Mouse (Mus musculus) heart, postnatal 25 days (tissue): ENCODE results near the gene Naa10. TPM values are rescaled to one million over a fixed set of nuclear protein-coding genes. Genes with fewer than 3 reads are reported as not detected.

ENCODE experiments used
- DNase-seq: peaks from one replicate; pipeline ENCODE4 v3.0.0; 2022; ENCODE audit warnings: low spot score
- intact Hi-C: fragments of 180-260 bp; cut with DNase I; formaldehyde crosslinking; loops from one replicate; pipeline ENCODE4 v1.15.1; 2025
- total RNA-seq, 2 experiments: library from RNA; stranded (reverse); gene quantifications; 2 replicates each; pipeline ENCODE4 v1.2.3; 2021

Naa10 gene
- total RNA-seq, 2 experiments from 2014 or later, result 61.5 to 69.3 TPM

- DNase-seq, result no peak
- intact Hi-C loops, result no loop called here
Observed at GRCm38 (mm10) chrX:73921285-73921822, 390 bp downstream of the Naa10 start.

GRCm38 (mm10) chrX:73918631-73919030, 3.1 kb downstream of the Naa10 start:
- no peak for DNase-seq
- intact Hi-C loops, result no loop called here

- no peak for DNase-seq
- intact Hi-C loops, result no loop called here
Observed at GRCm38 (mm10) chrX:73916945-73917344, 4.8 kb downstream of the Naa10 start.

GRCm38 (mm10) chrX:73914827-73915703, 6.7 kb downstream of the Naa10 start:
- DNase-seq, result peak; percentile 80
- intact Hi-C loops, result no loop called here

GRCm38 (mm10) chrX:73911588-73911987, 10.2 kb downstream of the Naa10 start:
- intact Hi-C loops, result no loop called here
- no peak for DNase-seq

GRCm38 (mm10) chrX:73911156-73911555, 10.6 kb downstream of the Naa10 start:
- no peak for DNase-seq
- intact Hi-C loops, result no loop called here

GRCm38 (mm10) chrX:73910451-73910850, 11.3 kb downstream of the Naa10 start:
- intact Hi-C loops, result no loop called here
- no peak for DNase-seq

GRCm38 (mm10) chrX:73910049-73910448, 11.7 kb downstream of the Naa10 start:
- DNase-seq, result no peak
- intact Hi-C loops, result no loop called here

- intact Hi-C loops, result loop anchor here (5.0 kb wide), 1 partner anchor 101 kb away; no protein-coding TSS in a partner anchor
- DNase-seq, result no peak
Observed at GRCm38 (mm10) chrX:73897959-73898358, 23.8 kb downstream of the Naa10 start.

- intact Hi-C loops, result loop anchor here (5.0 kb wide), 1 partner anchor 98 kb away; no protein-coding TSS in a partner anchor
- no peak for DNase-seq
Observed at GRCm38 (mm10) chrX:73895719-73896118, 26.0 kb downstream of the Naa10 start, which contains the start of gene L1cam. Gene L1cam, minus strand, starts transcription at chrX:73896105.

GRCm38 (mm10) chrX:73892833-73893232, 28.9 kb downstream of the Naa10 start:
- DNase-seq, result no peak
- intact Hi-C loops, result loop anchor here (5.0 kb wide), 1 partner anchor 221 kb away; the partner anchor contains the start of gene Slc6a8

GRCm38 (mm10) chrX:73891551-73892152, 30.1 kb downstream of the Naa10 start, which contains the start of gene Avpr2:
Gene Avpr2, plus strand, starts transcription at chrX:73892102.
- intact Hi-C loops, result loop anchor here (5.0 kb wide), 1 partner anchor 219 kb away; the partner anchor contains the start of gene Slc6a8
- no peak for DNase-seq

GRCm38 (mm10) chrX:73881463-73881862, 40.3 kb downstream of the Naa10 start:
- DNase-seq, result no peak
- intact Hi-C loops, result no loop called here

GRCm38 (mm10) chrX:73881036-73881427, 40.7 kb downstream of the Naa10 start:
- intact Hi-C loops, result no loop called here
- DNase-seq, result no peak

- intact Hi-C loops, result no loop called here
- no peak for DNase-seq
Observed at GRCm38 (mm10) chrX:73880194-73881035, 41.3 kb downstream of the Naa10 start.

GRCm38 (mm10) chrX:73877014-73877413, 44.7 kb downstream of the Naa10 start:
- intact Hi-C loops, result no loop called here

GRCm38 (mm10) chrX:73875881-73876280, 45.9 kb downstream of the Naa10 start:
- intact Hi-C loops, result no loop called here
- DNase-seq, result no peak

More at GRCm38 (mm10) chrX:73877014-73877413, 44.7 kb downstream of the Naa10 start:
- DNase-seq, result no peak

- intact Hi-C loops, result no loop called here
- DNase-seq, result no peak
Observed at GRCm38 (mm10) chrX:73871956-73872355, 49.8 kb downstream of the Naa10 start.

- intact Hi-C loops, result no loop called here
- DNase-seq, result no peak
Observed at GRCm38 (mm10) chrX:73871474-73871873, 50.3 kb downstream of the Naa10 start.

- intact Hi-C loops, result no loop called here
- DNase-seq, result no peak
Observed at GRCm38 (mm10) chrX:73869334-73869733, 52.4 kb downstream of the Naa10 start.
